Mouse (Mus musculus) heart, embryonic 10.5 days (tissue): ENCODE results near the gene Odf3. TPM values are rescaled to one million over a fixed set of nuclear protein-coding genes. Genes with fewer than 3 reads are reported as not detected.

Source experiments
- polyA plus RNA-seq: library from polyadenylated mRNA; unstranded; fragments of >200 nt; fragmentation: Nextera tagmentation; extraction: Ambion mirVana; gene quantifications from 2 replicates; pipeline ENCODE4 v1.2.1, GENCODE M21; 2016

Odf3 gene
- polyA plus RNA-seq, 1 experiment from 2014 or later, result not detected

Other genes with a start within 250 kb of the Odf3 start
- gene Olfr46, start 246.5 kb upstream of the Odf3 start, polyA plus RNA-seq, result not detected in 2 replicates
- gene Olfr61, start 218.8 kb upstream of the Odf3 start, polyA plus RNA-seq, result not detected in 2 replicates
- not detected in 2 replicates for gene Olfr53, start 201.4 kb upstream of the Odf3 start, polyA plus RNA-seq
- not detected in 2 replicates for gene Olfr539, start 187.9 kb upstream of the Odf3 start, polyA plus RNA-seq
- gene Olfr45, start 165.9 kb upstream of the Odf3 start, polyA plus RNA-seq, result not detected in 2 replicates
- not detected in 2 replicates for gene Olfr541, start 150.5 kb upstream of the Odf3 start, polyA plus RNA-seq
- not detected in 2 replicates for gene Cyp2e1, start 84.1 kb upstream of the Odf3 start, polyA plus RNA-seq
- 0.16 and 0.49 TPM in 2 replicates for gene Syce1, start 60.0 kb upstream of the Odf3 start, polyA plus RNA-seq
- gene Zfp941, start 25.6 kb upstream of the Odf3 start, polyA plus RNA-seq, result 1.0 and 1.1 TPM in 2 replicates
- gene Urah, start 12.8 kb upstream of the Odf3 start, polyA plus RNA-seq, result 0.85 TPM in 1 of 2 replicates, not detected in the other
- not detected in 2 replicates for gene Scgb1c1, start 2.3 kb upstream of the Odf3 start, polyA plus RNA-seq
- gene Gm45785, start 8.5 kb downstream of the Odf3 start, polyA plus RNA-seq, result not detected in 2 replicates
- gene Ric8a, start 9.2 kb downstream of the Odf3 start, polyA plus RNA-seq, result 47.3 and 58.8 TPM in 2 replicates
- gene Bet1l, start 9.8 kb downstream of the Odf3 start, polyA plus RNA-seq, result 28.1 and 31.4 TPM in 2 replicates
- 249 and 270 TPM in 2 replicates for gene Psmd13, start 34.2 kb downstream of the Odf3 start, polyA plus RNA-seq
- gene Sirt3, start 34.5 kb downstream of the Odf3 start, polyA plus RNA-seq, result 31.5 and 40.1 TPM in 2 replicates
- 13.6 and 46.8 TPM in 2 replicates for gene Cox8b, start 52.6 kb downstream of the Odf3 start, polyA plus RNA-seq
- 0.14 TPM in 1 of 2 replicates, not detected in the other for gene Nlrp6, start 73.1 kb downstream of the Odf3 start, polyA plus RNA-seq
- gene Pgghg, start 93.6 kb downstream of the Odf3 start, polyA plus RNA-seq, result 13.7 and 16.1 TPM in 2 replicates
- gene Ifitm5, start 102.5 kb downstream of the Odf3 start, polyA plus RNA-seq, result 1.8 and 2.3 TPM in 2 replicates
- not detected in 2 replicates for gene Gm45717, start 108.1 kb downstream of the Odf3 start, polyA plus RNA-seq
- gene Ifitm2, start 108.2 kb downstream of the Odf3 start, polyA plus RNA-seq, result 402 and 508 TPM in 2 replicates
- gene Ifitm1, start 119.4 kb downstream of the Odf3 start, polyA plus RNA-seq, result 3.6 and 12.5 TPM in 2 replicates
- gene Ifitm3, start 163.0 kb downstream of the Odf3 start, polyA plus RNA-seq, result 24.5 and 32.7 TPM in 2 replicates
- not detected in 2 replicates for gene Ifitm6, start 170.1 kb downstream of the Odf3 start, polyA plus RNA-seq
- gene Gm17387, start 181.3 kb downstream of the Odf3 start, polyA plus RNA-seq, result not detected in 2 replicates
- gene B4galnt4, start 213.3 kb downstream of the Odf3 start, polyA plus RNA-seq, result 2.6 and 12.7 TPM in 2 replicates
- 0.94 and 3.4 TPM in 2 replicates for gene Pkp3, start 230.4 kb downstream of the Odf3 start, polyA plus RNA-seq